Mouse (Mus musculus): Measurements from ENCODE around the gene Ralgps2.

The Ralgps2 gene

GRCm38 (mm10) chr1:156754608-156755413 is 184.6 kb downstream of the Ralgps2 start:
- TF ChIP-seq GATA4 (IDR thresholded peaks at IDR 0.05; ENCODE audit: insufficient replicate concordance, low read length) = no peak
